Mouse (Mus musculus) cerebellum, postnatal 36 days (tissue): ENCODE results near the gene Sms.

ENCODE experiments used
- DNase-seq, 2 experiments: peaks; one replicate each; pipeline ENCODE4 v3.0.0; 2021 to 2022; ENCODE audit warnings: mixed read lengths in 2 of 2

Gene Sms

DNA sequence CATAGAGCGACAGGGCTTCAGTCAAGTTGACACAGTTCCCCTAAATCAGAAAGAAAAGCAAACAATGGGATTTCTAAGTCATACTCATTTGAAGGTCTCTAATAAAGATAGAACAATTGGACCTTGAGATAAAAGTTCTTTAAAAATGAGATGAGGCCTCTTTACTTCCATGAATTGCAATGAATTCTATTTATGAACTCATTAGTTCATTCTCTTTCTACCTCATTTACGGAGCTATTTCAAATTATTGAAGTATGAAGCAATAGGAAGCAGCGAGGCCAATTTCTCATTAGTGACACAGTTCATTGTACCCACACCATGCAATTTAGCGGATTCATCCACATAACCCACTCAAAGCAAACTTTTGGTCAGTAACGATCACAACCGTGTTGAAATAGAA lies 44.7 kb downstream of the Sms start:
- no peak for DNase-seq

DNA sequence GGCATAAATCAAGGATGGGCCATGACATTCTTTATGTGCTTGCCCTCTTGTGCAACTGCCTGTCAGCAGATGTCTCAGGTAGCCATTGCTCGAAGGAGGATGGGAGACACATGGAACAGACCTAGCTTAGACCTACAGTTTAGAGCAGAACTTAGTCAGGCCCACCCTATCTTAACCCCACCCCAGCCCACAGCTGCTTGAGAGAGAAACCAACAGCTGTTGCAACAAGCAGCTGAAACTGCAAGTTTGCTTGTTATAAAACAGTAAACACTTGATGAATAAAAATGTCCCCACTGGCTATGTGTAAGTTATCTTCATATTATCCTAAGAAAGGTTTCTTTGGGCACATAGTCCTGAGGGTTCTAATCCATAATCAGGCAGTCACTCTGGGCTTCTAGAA lies 57.3 kb downstream of the Sms start:
- DNase-seq, result no peak

DNA sequence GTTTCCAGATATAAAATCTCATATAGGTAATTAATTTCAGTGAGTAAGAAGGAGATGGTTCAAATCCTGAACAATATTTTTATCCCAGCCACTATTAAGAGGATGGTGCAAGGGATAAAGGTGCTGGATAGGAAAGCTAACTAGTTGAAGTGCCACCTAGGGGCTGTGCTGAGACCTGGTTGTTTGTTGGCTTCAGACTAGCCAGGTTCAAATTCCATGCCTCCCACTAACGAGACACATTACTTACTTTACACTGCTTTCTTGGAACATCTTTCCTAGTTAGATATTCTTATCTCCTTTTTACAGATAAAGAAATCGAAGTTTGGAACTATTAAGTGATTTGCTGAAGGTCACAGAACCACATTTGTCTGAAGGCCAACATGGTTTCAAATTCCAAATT lies 72.6 kb downstream of the Sms start:
- DNase-seq, result no peak

DNA sequence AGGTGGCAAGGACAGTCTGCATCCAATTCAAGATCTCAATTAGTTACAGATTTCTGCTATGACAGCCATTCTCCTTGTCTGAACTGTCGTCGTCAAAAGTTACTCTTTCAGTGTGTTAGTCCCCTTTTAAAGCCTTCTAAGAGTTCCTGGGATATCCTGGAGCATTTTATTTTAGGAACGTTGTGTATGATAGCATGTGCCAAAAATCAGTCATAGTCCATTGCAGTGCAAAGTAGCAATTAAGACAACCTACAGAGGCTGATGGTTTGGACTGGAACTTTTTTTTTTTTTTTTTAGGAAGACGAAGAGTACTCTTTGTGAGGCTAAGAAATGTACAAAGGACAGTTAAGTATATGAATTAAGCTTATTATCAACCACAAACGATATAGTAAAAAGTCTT lies 76.9 kb downstream of the Sms start, which contains the start of gene Phex:
TSS of gene Phex (minus strand) at position 101 of the 400 bp plus-strand sequence.
- no peak for DNase-seq

DNA sequence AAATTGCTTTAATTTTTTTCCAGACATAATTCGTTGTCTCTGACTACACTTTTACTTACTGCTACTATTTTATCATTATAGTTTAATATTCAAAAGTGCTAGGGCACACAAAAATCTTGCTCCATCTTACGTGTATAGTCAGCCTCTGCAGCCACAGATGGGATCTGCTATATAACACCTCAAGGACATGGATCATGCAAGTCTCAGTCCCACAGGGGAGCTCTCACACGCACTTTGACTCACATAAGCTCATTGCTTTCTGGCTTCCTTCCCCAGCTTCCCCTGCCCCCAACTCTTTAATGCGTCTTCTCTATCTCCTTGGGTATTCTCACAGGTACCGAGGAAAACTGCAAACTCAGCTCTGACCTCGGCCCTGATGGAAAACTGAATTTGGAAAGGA lies 87.2 kb downstream of the Sms start:
- no peak for DNase-seq
